Mouse (Mus musculus) ovary, adult 10 weeks (tissue): ENCODE data around the gene Ptx3. TPM values are rescaled to one million over a fixed set of nuclear protein-coding genes. Genes with fewer than 3 reads are reported as not detected.

Experiments
- polyA plus RNA-seq: library from polyadenylated mRNA; stranded (reverse); fragments of 350-450 nt; fragmentation: Illumina TruSeq; extraction: RNeasy Lipid Tissue Mini Kit (QIAGEN cat#74804); gene quantifications from one replicate; pipeline ENCODE4 v1.2.3, GENCODE M21; 2014

Ptx3 gene
- 3.2 TPM for polyA plus RNA-seq

GRCm38 (mm10) chr3:66219655-66220191 lies at the start of gene Ptx3:
Ptx3 (plus strand) TSS chr3:66219910.

Other genes starting within 250 kb of the Ptx3 start
- gene Veph1, start 76.9 kb downstream of the Ptx3 start, polyA plus RNA-seq: 0.80 TPM